In genomic region chr17:65906895-65907401, GRCm38 (mm10) we compare ENCODE assay signal across 9 mouse cellular contexts. TPM values are rescaled to one million over a fixed set of nuclear protein-coding genes. Genes with fewer than 3 reads are reported as not detected.
DNase-seq lines count a peak whose midpoint lies in the region; ATAC-seq and TF ChIP-seq lines count a peak whose summit lies in the region.
"Had no signal": no experiment of that assay in that cellular context is flagged by ENCODE, and none has a peak within 500 bp of the region (broad histone marks: within the 10 kb centered on the region; RNA-seq: fewer than 3 reads in every experiment).

No protein-coding gene starts in this region.

- H3K9ac ChIP-seq in midbrain, postnatal 0 days (replicated peaks; ENCODE audit: low read length, poor library complexity, severe bottlenecking): no peak overlapping the region
- H3K9ac ChIP-seq: neural tube, embryonic 13.5 days had no signal

- no peak for TF ChIP-seq CTCF in layer of hippocampus, adult 2 months (conservative IDR thresholded peaks at IDR 0.05)
- TF ChIP-seq CTCF in midbrain, postnatal 0 days (IDR thresholded peaks at IDR 0.05): no peak

- DNase-seq in CD4-positive, CD25-positive, alpha-beta regulatory T cell, adult 2 months (ENCODE audit: low read depth, low spot score): peak; percentile 79
- peak; percentile 34 for DNase-seq in Muller cell, postnatal 12 days (ENCODE audit: inconsistent ontology term)
- peak; percentile 69 for DNase-seq in induced T-regulatory cell, adult 2 months (ENCODE audit: low read depth)
- DNase-seq in lung, postnatal 10 days: peak; percentile 65
- no peak for DNase-seq in layer of hippocampus, adult 2 months (ENCODE audit: low spot score in 2 of 2)
- no peak for DNase-seq in midbrain, postnatal 0 days (ENCODE audit: low spot score)
- no peak for DNase-seq in cerebellum, postnatal 14 days
- DNase-seq in layer of hippocampus, adult 11-12 months (ENCODE audit: low spot score): no peak

- H3K4me2 ChIP-seq in midbrain, postnatal 0 days (ENCODE audit: low read depth, low read length, poor library complexity, severe bottlenecking): no peak overlapping the region
- H3K4me2 ChIP-seq: neural tube, embryonic 13.5 days had no signal

- H3K4me1 ChIP-seq in midbrain, postnatal 0 days (ENCODE audit: insufficient read depth, low read length): no peaks in the 10 kb centered on the region; the same call in 1 of the 2 replicates
- H3K4me1 ChIP-seq: neural tube, embryonic 13.5 days had no signal

- no peak overlapping the region for H3K4me3 ChIP-seq in layer of hippocampus, adult 2 months
- H3K4me3 ChIP-seq in midbrain, postnatal 0 days (ENCODE audit: low read depth, low read length): no peak overlapping the region
- H3K4me3 ChIP-seq: neural tube, embryonic 13.5 days had no signal

- H3K27me3 ChIP-seq in midbrain, postnatal 0 days (ENCODE audit: insufficient read depth, low read length): no peaks in the 10 kb centered on the region
- H3K27me3 ChIP-seq: neural tube, embryonic 13.5 days had no signal

- WGBS in midbrain, postnatal 0 days: 66% methylated on average over 11 of the region's 11 CpGs

- no peak overlapping the region for H3K27ac ChIP-seq in layer of hippocampus, adult 2 months
- H3K27ac ChIP-seq in midbrain, postnatal 0 days (ENCODE audit: low read depth, low read length): no peak overlapping the region
- H3K27ac ChIP-seq: neural tube, embryonic 13.5 days had no signal

- no peak for ATAC-seq in midbrain, postnatal 0 days (ENCODE audit: low FRiP score)

- no peaks in the 10 kb centered on the region for H3K36me3 ChIP-seq in midbrain, postnatal 0 days (ENCODE audit: insufficient read depth, low read length)

- no peaks in the 10 kb centered on the region for H3K9me3 ChIP-seq in midbrain, postnatal 0 days (ENCODE audit: low read length)
- H3K9me3 ChIP-seq: neural tube, embryonic 13.5 days had no signal

RNA-seq across cellular contexts. Expression of gene Ralbp1, which starts 21.4 kb away (rescaled TPM):
- 10 to 100 TPM; 54.2 to 56.8 TPM for total RNA-seq in layer of hippocampus, adult 2 months (2021)
- total RNA-seq in midbrain, postnatal 0 days (2014; rRNA removed): 32.9 and 42.0 TPM in 2 replicates
- 50.0 and 55.8 TPM in 2 replicates for polyA plus RNA-seq in midbrain, postnatal 0 days (2015; fragmentation: Nextera tagmentation; extraction: Ambion mirVana)

RNA-seq across cellular contexts. Expression of gene Twsg1, which starts 44.1 kb away (rescaled TPM):
- 10 to 100 TPM; 25.0 to 29.9 TPM for total RNA-seq in layer of hippocampus, adult 2 months (2021)
- total RNA-seq in midbrain, postnatal 0 days (2014; rRNA removed): 45.3 and 47.4 TPM in 2 replicates
- 38.4 and 42.2 TPM in 2 replicates for polyA plus RNA-seq in midbrain, postnatal 0 days (2015; fragmentation: Nextera tagmentation; extraction: Ambion mirVana)

Comparison
In these comparisons a context has a peak if more than half of its experiments do, and no peak if none do; other contexts are left out.
1. DNase-seq: peak in CD4-positive, CD25-positive, alpha-beta regulatory T cell, adult 2 months (single experiment), Muller cell, postnatal 12 days (single experiment), induced T-regulatory cell, adult 2 months (single experiment) and lung, postnatal 10 days (single experiment); none in layer of hippocampus, adult 2 months (0 of 2), midbrain, postnatal 0 days (single experiment), cerebellum, postnatal 14 days (0 of 2) and layer of hippocampus, adult 11-12 months (single experiment).